Mouse (Mus musculus): ENCODE data around the gene Aaed1. TPM values are rescaled to one million over a fixed set of nuclear protein-coding genes. Genes with fewer than 3 reads are reported as not detected.

Gene Aaed1
- total and polyA plus RNA-seq, 3 experiments, result 4.2 to 29.9 (median 16.0) TPM

DNA sequence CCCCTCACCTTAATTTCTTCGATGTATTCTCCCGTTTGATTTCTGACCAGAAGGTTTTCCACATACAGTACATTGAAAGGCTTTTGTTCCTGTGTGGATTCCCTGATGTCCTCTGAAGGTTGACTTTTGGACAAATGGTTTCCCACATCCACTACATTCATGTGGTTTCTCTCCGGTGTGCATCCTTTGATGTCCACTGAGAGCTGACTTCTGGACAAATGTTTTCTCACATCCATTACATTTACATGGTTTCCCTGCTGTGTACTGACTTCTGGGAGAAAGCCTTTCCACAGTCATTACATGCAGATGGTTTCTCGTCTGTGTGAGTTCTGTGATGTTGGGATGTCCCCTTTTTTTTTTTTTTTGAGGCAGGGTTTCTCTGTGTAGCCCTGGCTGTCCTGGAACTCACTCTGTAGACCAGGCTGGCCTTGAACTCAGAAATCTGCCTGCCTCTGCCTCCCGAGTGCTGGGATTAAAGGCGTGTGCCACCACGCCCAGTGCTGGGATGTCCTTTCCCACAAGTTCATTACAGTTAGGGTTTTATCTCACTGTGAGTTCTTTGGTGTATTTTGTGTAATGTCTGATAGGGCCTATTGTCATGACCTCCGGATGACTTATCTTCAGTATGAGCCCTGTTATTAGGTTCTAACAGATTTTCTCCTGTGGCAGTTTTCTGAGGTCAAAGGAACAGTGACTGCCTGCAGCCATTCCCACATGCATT lies 10.2 kb upstream of the Aaed1 start:
- TF ChIP-seq TAL1 (conservative IDR thresholded peaks at IDR 0.05; ENCODE audit: low read depth, low read length), result no peak
- TF ChIP-seq CTCF (IDR thresholded peaks at IDR 0.05; ENCODE audit: low read depth, low read length), result no peak
- TF ChIP-seq GATA2 (IDR thresholded peaks at IDR 0.05; ENCODE audit: borderline replicate concordance, low read depth, low read length), result no peak
- no peak for TF ChIP-seq GATA1 (IDR thresholded peaks at IDR 0.05; ENCODE audit: borderline replicate concordance, low read length)
- ATAC-seq (ENCODE audit: extremely low read depth, insufficient number of reproducible peaks, low FRiP score, poor library complexity, severe bottlenecking) (no peak), DNase-seq (ENCODE audit: low spot score) (no peak)
- 0 out of 2 replicates have a peak, but pooled peaks cover 3% of the 10 kb centered on the region for H3K27me3 ChIP-seq (ENCODE audit: insufficient read depth, low read length)
- no peaks in the 10 kb centered on the region; the same call in 1 of the 2 replicates for H3K4me1 ChIP-seq (ENCODE audit: insufficient read depth, low read depth, low read length)
- no peak overlapping the region for H3K4me3 ChIP-seq (ENCODE audit: low read depth, low read length)
- H3K9me3 ChIP-seq (replicated peaks), result no peaks in the 10 kb centered on the region
- H3K36me3 ChIP-seq (replicated peaks), result no peaks in the 10 kb centered on the region

DNA sequence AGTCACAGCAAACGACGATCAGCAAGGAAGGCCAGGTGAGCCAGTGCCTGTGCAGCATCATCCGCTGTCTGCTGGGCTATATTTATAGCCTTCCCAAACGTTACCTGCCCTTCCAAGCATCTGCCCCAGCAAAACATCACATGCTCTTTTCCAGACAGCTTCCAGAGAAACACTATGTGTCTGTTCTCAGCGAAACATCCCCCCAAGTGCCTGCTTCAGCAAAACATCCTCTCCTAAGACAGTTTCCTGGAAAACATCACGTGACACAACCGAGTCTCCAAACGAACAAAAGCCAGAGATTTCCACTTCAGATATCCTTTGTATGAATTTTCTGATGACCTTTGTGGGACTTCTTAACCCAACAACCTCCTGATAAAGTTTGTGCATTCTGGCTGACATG lies 7.8 kb upstream of the Aaed1 start:
- ATAC-seq (ENCODE audit: extremely low read depth, insufficient number of reproducible peaks, low FRiP score, poor library complexity, severe bottlenecking) (no peak), DNase-seq (ENCODE audit: low spot score) (no peak)
- TF ChIP-seq GATA2 (IDR thresholded peaks at IDR 0.05; ENCODE audit: borderline replicate concordance, low read depth, low read length) (no peak), CTCF (IDR thresholded peaks at IDR 0.05; ENCODE audit: low read depth, low read length) (no peak), TAL1 (conservative IDR thresholded peaks at IDR 0.05; ENCODE audit: low read depth, low read length) (no peak), POLR2AphosphoS5 (IDR thresholded peaks at IDR 0.05; ENCODE audit: insufficient replicate concordance, low read depth, low read length) (no peak), GATA1 (IDR thresholded peaks at IDR 0.05; ENCODE audit: borderline replicate concordance, low read length) (no peak)
- Histone ChIP-seq H3K4me1 (ENCODE audit: insufficient read depth, low read depth, low read length) (no peaks in the 10 kb centered on the region; the same call in 1 of the 2 replicates), H3K27me3 (ENCODE audit: insufficient read depth, low read length) (0 out of 2 replicates have a peak, but pooled peaks cover 3% of the 10 kb centered on the region), H3K4me3 (ENCODE audit: low read depth, low read length) (no peak overlapping the region), H3K36me3 (replicated peaks) (no peaks in the 10 kb centered on the region), H3K9me3 (replicated peaks) (no peaks in the 10 kb centered on the region)

DNA sequence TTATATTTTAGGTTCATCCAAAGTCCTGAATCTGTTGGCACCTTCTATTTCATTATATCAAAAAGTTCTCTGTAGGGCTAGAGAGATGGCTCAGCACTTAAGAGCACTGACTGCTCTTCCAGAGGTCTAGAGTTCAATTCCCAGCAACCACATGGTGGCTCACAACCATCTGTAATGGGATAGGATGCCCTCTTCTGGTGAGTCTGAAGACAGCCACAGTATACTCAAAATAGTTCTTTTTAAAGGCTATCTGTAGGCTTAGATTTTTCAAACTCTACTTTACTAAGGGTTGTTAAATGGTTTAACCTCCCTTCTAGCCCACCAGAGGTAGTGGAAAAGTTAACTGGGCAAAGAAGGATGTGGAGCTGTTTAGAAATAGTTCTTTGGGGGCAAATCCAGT lies 7.3 kb upstream of the Aaed1 start:
- TF ChIP-seq CTCF (IDR thresholded peaks at IDR 0.05; ENCODE audit: low read depth, low read length) (no peak), POLR2AphosphoS5 (IDR thresholded peaks at IDR 0.05; ENCODE audit: insufficient replicate concordance, low read depth, low read length) (no peak), TAL1 (conservative IDR thresholded peaks at IDR 0.05; ENCODE audit: low read depth, low read length) (no peak), GATA2 (IDR thresholded peaks at IDR 0.05; ENCODE audit: borderline replicate concordance, low read depth, low read length) (no peak), GATA1 (IDR thresholded peaks at IDR 0.05; ENCODE audit: borderline replicate concordance, low read length) (no peak)
- no peaks in the 10 kb centered on the region for H3K36me3 ChIP-seq (replicated peaks)
- H3K9me3 ChIP-seq (replicated peaks), result no peaks in the 10 kb centered on the region
- H3K27me3 ChIP-seq (ENCODE audit: insufficient read depth, low read length), result 0 out of 2 replicates have a peak, but pooled peaks cover 2% of the 10 kb centered on the region
- no peak overlapping the region for H3K4me3 ChIP-seq (ENCODE audit: low read depth, low read length)
- no peaks in the 10 kb centered on the region; the same call in 1 of the 2 replicates for H3K4me1 ChIP-seq (ENCODE audit: insufficient read depth, low read depth, low read length)
- ATAC-seq (ENCODE audit: extremely low read depth, insufficient number of reproducible peaks, low FRiP score, poor library complexity, severe bottlenecking), result no peak
- no peak for DNase-seq (ENCODE audit: low spot score)

DNA sequence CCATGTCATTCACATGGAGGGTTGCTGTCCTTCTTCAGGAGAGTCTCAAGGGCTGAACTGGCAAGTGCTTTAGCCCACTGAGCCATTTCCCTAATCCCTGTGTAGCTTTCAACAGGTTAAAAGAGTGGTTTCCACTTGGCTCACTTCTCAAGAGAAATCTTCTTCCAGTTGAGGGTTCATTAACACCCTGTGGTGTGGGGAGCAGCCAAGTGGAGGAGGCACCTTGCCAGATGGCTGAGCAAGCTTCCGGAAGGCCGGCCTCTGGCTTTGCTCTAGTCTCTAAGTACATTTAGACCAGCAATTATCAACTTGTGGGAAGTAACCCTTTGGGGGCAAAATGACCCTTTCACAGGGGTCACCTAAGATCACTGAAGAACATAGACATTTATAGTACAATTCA lies 5.8 kb upstream of the Aaed1 start:
- Histone ChIP-seq H3K4me3 (ENCODE audit: low read depth, low read length) (no peak overlapping the region), H3K9me3 (replicated peaks) (no peaks in the 10 kb centered on the region), H3K36me3 (replicated peaks) (no peaks in the 10 kb centered on the region), H3K27me3 (ENCODE audit: insufficient read depth, low read length) (no peaks in the 10 kb centered on the region), H3K4me1 (ENCODE audit: insufficient read depth, low read depth, low read length) (no peaks in the 10 kb centered on the region; the same call in 1 of the 2 replicates)
- TF ChIP-seq GATA2 (IDR thresholded peaks at IDR 0.05; ENCODE audit: borderline replicate concordance, low read depth, low read length) (no peak), TAL1 (conservative IDR thresholded peaks at IDR 0.05; ENCODE audit: low read depth, low read length) (no peak), CTCF (IDR thresholded peaks at IDR 0.05; ENCODE audit: low read depth, low read length) (no peak), GATA1 (IDR thresholded peaks at IDR 0.05; ENCODE audit: borderline replicate concordance, low read length) (no peak), POLR2AphosphoS5 (IDR thresholded peaks at IDR 0.05; ENCODE audit: insufficient replicate concordance, low read depth, low read length) (no peak)
- DNase-seq (ENCODE audit: low spot score) (no peak), ATAC-seq (ENCODE audit: extremely low read depth, insufficient number of reproducible peaks, low FRiP score, poor library complexity, severe bottlenecking) (no peak)

DNA sequence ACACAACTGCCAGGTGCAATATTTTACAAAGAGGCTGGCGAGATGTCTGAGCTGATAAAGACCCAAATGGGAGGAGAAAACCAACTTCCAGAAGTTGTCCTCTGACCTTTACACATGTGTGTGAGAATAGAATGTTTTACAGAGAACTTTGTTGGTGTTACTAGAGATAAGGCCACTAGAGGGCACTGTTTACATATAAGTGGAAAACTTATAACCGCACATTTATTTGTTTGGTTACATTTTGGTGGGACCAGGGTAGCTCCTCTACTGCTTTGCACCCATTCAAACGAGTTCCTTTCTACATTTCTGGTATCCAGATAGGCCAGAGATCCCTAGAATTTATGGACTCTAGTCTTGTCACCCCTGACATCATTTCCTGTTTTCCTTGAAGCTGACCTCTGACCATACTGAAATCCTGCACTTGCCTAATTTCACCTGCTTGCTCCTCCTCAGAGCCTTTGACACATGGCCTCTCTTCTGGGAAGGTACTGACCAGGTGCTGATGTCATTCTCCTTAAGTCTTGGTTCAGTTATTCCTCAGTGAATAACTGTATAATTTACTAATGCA lies 3.1 kb upstream of the Aaed1 start:
- Histone ChIP-seq H3K9me3 (replicated peaks) (no peaks in the 10 kb centered on the region), H3K4me1 (ENCODE audit: insufficient read depth, low read depth, low read length) (peaks cover 14% of the 10 kb centered on the region), H3K4me3 (ENCODE audit: low read depth, low read length) (no peak overlapping the region), H3K36me3 (replicated peaks) (peaks cover 2% of the 10 kb centered on the region), H3K27me3 (ENCODE audit: insufficient read depth, low read length) (no peaks in the 10 kb centered on the region)
- TF ChIP-seq CTCF (IDR thresholded peaks at IDR 0.05; ENCODE audit: low read depth, low read length) (0 out of 2 replicates have a peak, but pooled peaks have one; percentile 17), GATA2 (IDR thresholded peaks at IDR 0.05; ENCODE audit: borderline replicate concordance, low read depth, low read length) (no peak)
- no peak for ATAC-seq (ENCODE audit: extremely low read depth, insufficient number of reproducible peaks, low FRiP score, poor library complexity, severe bottlenecking)
- no peak for DNase-seq (ENCODE audit: low spot score)

DNA sequence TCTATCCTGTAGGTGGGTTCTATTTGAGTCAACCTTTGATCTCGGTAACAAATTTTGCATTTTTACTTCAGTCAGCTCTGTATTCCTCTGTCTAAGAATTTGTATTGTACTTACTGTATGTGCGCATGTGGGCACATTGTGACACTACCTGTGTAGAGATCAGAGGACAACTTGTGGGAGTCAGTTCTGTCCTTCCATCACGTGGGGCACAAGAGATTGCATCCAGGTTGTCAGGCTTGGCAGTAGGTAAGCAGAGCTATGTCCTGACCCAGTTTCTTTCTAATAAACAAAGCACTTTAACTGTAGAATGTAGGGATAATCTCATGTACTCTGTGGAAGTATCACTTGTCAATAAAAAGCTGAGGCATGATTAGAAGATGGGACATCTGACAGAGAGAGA lies 1.5 kb upstream of the Aaed1 start:
- peaks cover 9% of the 10 kb centered on the region for H3K36me3 ChIP-seq (replicated peaks)
- no peaks in the 10 kb centered on the region for H3K27me3 ChIP-seq (ENCODE audit: insufficient read depth, low read length)
- TF ChIP-seq GATA1 (IDR thresholded peaks at IDR 0.05; ENCODE audit: borderline replicate concordance, low read length) (no peak), POLR2AphosphoS5 (IDR thresholded peaks at IDR 0.05; ENCODE audit: insufficient replicate concordance, low read depth, low read length) (no peak)
- DNase-seq (ENCODE audit: low spot score) (no peak), ATAC-seq (ENCODE audit: extremely low read depth, insufficient number of reproducible peaks, low FRiP score, poor library complexity, severe bottlenecking) (no peak)
- no peaks in the 10 kb centered on the region for H3K9me3 ChIP-seq (replicated peaks)
- H3K4me3 ChIP-seq (ENCODE audit: low read depth, low read length), result no peak overlapping the region
- H3K4me1 ChIP-seq (ENCODE audit: insufficient read depth, low read depth, low read length), result peaks cover 27% of the 10 kb centered on the region

All from G1E (cell line).